Mouse (Mus musculus): Measurements from ENCODE around the gene Abr. TPM values are rescaled to one million over a fixed set of nuclear protein-coding genes. Genes with fewer than 3 reads are reported as not detected.

Gene Abr
- polyA plus RNA-seq, 1 experiment = 81.3 TPM

GRCm38 (mm10) chr11:76571613-76571929 is 50.5 kb downstream of the Abr start:
- no peak overlapping the region for H3ac ChIP-seq (ENCODE audit: control insufficient read depth, insufficient read length)
- no peaks in the 10 kb centered on the region for H3K36me3 ChIP-seq (ENCODE audit: control insufficient read depth, insufficient read depth)
- H3K79me2 ChIP-seq (ENCODE audit: control insufficient read depth, insufficient read depth) = no peaks in the 10 kb centered on the region
- no peak overlapping the region for H3K4me3 ChIP-seq
- H3K4me2 ChIP-seq (ENCODE audit: low read depth) = no peak overlapping the region
- no peaks in the 10 kb centered on the region for H3K27me3 ChIP-seq (ENCODE audit: control insufficient read depth, insufficient read depth, insufficient read length)
- TF ChIP-seq POLR2A (IDR thresholded peaks at IDR 0.05; ENCODE audit: insufficient read length, low read depth) (no peak), MAX (IDR thresholded peaks at IDR 0.05; ENCODE audit: low read depth) (no peak), REST (IDR thresholded peaks at IDR 0.05; ENCODE audit: insufficient read depth, insufficient read length) (no peak), E2F4 (IDR thresholded peaks at IDR 0.05; ENCODE audit: insufficient read depth) (no peak), USF1 (IDR thresholded peaks at IDR 0.05; ENCODE audit: low read depth) (no peak), SRF (IDR thresholded peaks at IDR 0.05; ENCODE audit: control insufficient read depth, insufficient read length, low read depth) (no peak), POLR2AphosphoS2 (IDR thresholded peaks at IDR 0.05; ENCODE audit: insufficient read length, low read depth) (no peak), CEBPB (IDR thresholded peaks at IDR 0.05; ENCODE audit: insufficient read depth, poor library complexity, severe bottlenecking) (no peak), MYOD1 (IDR thresholded peaks at IDR 0.05; ENCODE audit: control insufficient read depth in 1 of 3, insufficient read length in 2 of 3, low read depth in 2 of 3) (no peak), TCF3 (IDR thresholded peaks at IDR 0.05; ENCODE audit: insufficient read length, low read depth) (no peak), TCF12 (IDR thresholded peaks at IDR 0.05; ENCODE audit: insufficient read depth, poor library complexity, severe bottlenecking) (no peak), MYOG (IDR thresholded peaks at IDR 0.05; ENCODE audit: control insufficient read depth in 1 of 3, insufficient read depth in 1 of 3, insufficient read length in 2 of 3, low read depth in 2 of 3) (no peak)

DNA sequence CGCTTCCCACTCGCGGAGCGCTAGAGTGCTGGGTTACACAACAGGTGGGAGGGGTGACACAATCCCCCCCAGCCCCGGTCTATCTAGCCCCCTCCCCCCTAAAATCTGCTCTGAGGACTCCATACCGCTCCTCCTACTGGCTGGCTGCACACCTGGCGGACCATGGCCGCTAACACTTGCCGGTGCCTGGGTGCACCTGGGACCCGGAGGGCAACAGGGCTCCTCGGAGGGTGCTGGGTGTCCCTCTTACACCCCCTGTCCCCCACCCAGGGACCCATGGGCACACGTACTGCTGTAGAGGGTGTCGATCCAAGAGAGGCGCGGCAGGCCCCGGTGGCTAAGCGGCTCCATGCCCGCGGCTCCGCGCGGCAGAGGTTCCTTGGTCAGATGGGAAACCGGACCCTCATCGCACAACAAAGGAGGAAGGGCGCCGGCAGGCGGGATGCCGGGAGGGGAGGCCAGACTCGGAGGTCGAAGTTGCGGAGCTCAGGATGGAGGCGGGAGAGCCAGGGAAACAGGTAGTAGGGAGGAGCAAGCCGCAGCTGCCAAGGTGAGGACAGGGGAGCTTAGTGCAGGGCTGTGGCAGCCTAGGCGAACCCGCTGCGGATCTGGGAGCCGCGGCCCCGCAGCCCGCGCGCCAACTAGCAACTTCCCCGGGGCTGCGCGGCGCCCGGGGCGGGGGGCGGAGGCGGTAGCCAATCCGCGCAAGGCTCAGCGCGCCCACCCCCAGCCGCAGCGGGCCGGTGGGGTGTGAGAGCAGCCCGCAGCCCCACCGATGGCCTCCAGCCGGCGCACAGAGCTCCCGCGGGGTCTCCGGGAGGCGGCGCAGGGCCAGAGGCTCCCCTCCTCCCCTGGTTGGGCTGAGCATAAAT is 51.1 kb downstream of the Abr start:
- no peak for TF ChIP-seq MYOG (IDR thresholded peaks at IDR 0.05; ENCODE audit: control insufficient read depth in 1 of 3, insufficient read depth in 1 of 3, insufficient read length in 2 of 3, low read depth in 2 of 3)
- TF ChIP-seq TCF3 (IDR thresholded peaks at IDR 0.05; ENCODE audit: insufficient read length, low read depth) = no peak
- TF ChIP-seq POLR2A (IDR thresholded peaks at IDR 0.05; ENCODE audit: insufficient read length, low read depth) = no peak
- no peak for TF ChIP-seq MYOD1 (IDR thresholded peaks at IDR 0.05; ENCODE audit: control insufficient read depth in 1 of 3, insufficient read length in 2 of 3, low read depth in 2 of 3)
- TF ChIP-seq TCF12 (IDR thresholded peaks at IDR 0.05; ENCODE audit: insufficient read depth, poor library complexity, severe bottlenecking) = no peak
- TF ChIP-seq SRF (IDR thresholded peaks at IDR 0.05; ENCODE audit: control insufficient read depth, insufficient read length, low read depth) = no peak
- TF ChIP-seq REST (IDR thresholded peaks at IDR 0.05; ENCODE audit: insufficient read depth, insufficient read length) = no peak
- TF ChIP-seq E2F4 (IDR thresholded peaks at IDR 0.05; ENCODE audit: insufficient read depth) = no peak
- TF ChIP-seq POLR2AphosphoS2 (IDR thresholded peaks at IDR 0.05; ENCODE audit: insufficient read length, low read depth) = no peak
- no peak for TF ChIP-seq MAX (IDR thresholded peaks at IDR 0.05; ENCODE audit: low read depth)
- H3K79me2 ChIP-seq (ENCODE audit: control insufficient read depth, insufficient read depth) = no peaks in the 10 kb centered on the region
- no peaks in the 10 kb centered on the region for H3K27me3 ChIP-seq (ENCODE audit: control insufficient read depth, insufficient read depth, insufficient read length)
- no peak overlapping the region for H3K4me3 ChIP-seq
- H3K36me3 ChIP-seq (ENCODE audit: control insufficient read depth, insufficient read depth) = no peaks in the 10 kb centered on the region
- H3ac ChIP-seq (ENCODE audit: control insufficient read depth, insufficient read length) = no peak overlapping the region
- H3K4me2 ChIP-seq (ENCODE audit: low read depth) = no peak overlapping the region

- H3K79me2 ChIP-seq (ENCODE audit: control insufficient read depth, insufficient read depth) = no peaks in the 10 kb centered on the region
- no peak overlapping the region for H3K4me2 ChIP-seq (ENCODE audit: low read depth)
- no peak overlapping the region for H3ac ChIP-seq (ENCODE audit: control insufficient read depth, insufficient read length)
- no peaks in the 10 kb centered on the region for H3K27me3 ChIP-seq (ENCODE audit: control insufficient read depth, insufficient read depth, insufficient read length)
- H3K4me3 ChIP-seq = no peak overlapping the region
- TF ChIP-seq POLR2A (IDR thresholded peaks at IDR 0.05; ENCODE audit: insufficient read length, low read depth) (no peak), TCF3 (IDR thresholded peaks at IDR 0.05; ENCODE audit: insufficient read length, low read depth) (no peak), REST (IDR thresholded peaks at IDR 0.05; ENCODE audit: insufficient read depth, insufficient read length) (no peak), MYOG (IDR thresholded peaks at IDR 0.05; ENCODE audit: control insufficient read depth in 1 of 3, insufficient read depth in 1 of 3, insufficient read length in 2 of 3, low read depth in 2 of 3) (no peak), TCF12 (IDR thresholded peaks at IDR 0.05; ENCODE audit: insufficient read depth, poor library complexity, severe bottlenecking) (no peak), MAX (IDR thresholded peaks at IDR 0.05; ENCODE audit: low read depth) (no peak), CEBPB (IDR thresholded peaks at IDR 0.05; ENCODE audit: insufficient read depth, poor library complexity, severe bottlenecking) (no peak), MYOD1 (IDR thresholded peaks at IDR 0.05; ENCODE audit: control insufficient read depth in 1 of 3, insufficient read length in 2 of 3, low read depth in 2 of 3) (no peak), USF1 (IDR thresholded peaks at IDR 0.05; ENCODE audit: low read depth) (no peak), SRF (IDR thresholded peaks at IDR 0.05; ENCODE audit: control insufficient read depth, insufficient read length, low read depth) (no peak), E2F4 (IDR thresholded peaks at IDR 0.05; ENCODE audit: insufficient read depth) (no peak), POLR2AphosphoS2 (IDR thresholded peaks at IDR 0.05; ENCODE audit: insufficient read length, low read depth) (no peak)
- H3K36me3 ChIP-seq (ENCODE audit: control insufficient read depth, insufficient read depth) = no peaks in the 10 kb centered on the region
Observed at GRCm38 (mm10) chr11:76570201-76570731, 51.8 kb downstream of the Abr start.

GRCm38 (mm10) chr11:76569436-76569835 is 52.7 kb downstream of the Abr start:
- no peak overlapping the region for H3K4me2 ChIP-seq (ENCODE audit: low read depth)
- H3K36me3 ChIP-seq (ENCODE audit: control insufficient read depth, insufficient read depth) = no peaks in the 10 kb centered on the region
- TF ChIP-seq POLR2AphosphoS2 (IDR thresholded peaks at IDR 0.05; ENCODE audit: insufficient read length, low read depth) = no peak
- no peak for TF ChIP-seq MYOD1 (IDR thresholded peaks at IDR 0.05; ENCODE audit: control insufficient read depth in 1 of 3, insufficient read length in 2 of 3, low read depth in 2 of 3)
- TF ChIP-seq MAX (IDR thresholded peaks at IDR 0.05; ENCODE audit: low read depth) = no peak
- no peak for TF ChIP-seq SRF (IDR thresholded peaks at IDR 0.05; ENCODE audit: control insufficient read depth, insufficient read length, low read depth)
- no peak for TF ChIP-seq TCF3 (IDR thresholded peaks at IDR 0.05; ENCODE audit: insufficient read length, low read depth)
- no peak for TF ChIP-seq CEBPB (IDR thresholded peaks at IDR 0.05; ENCODE audit: insufficient read depth, poor library complexity, severe bottlenecking)
- TF ChIP-seq REST (IDR thresholded peaks at IDR 0.05; ENCODE audit: insufficient read depth, insufficient read length) = no peak
- no peak for TF ChIP-seq E2F4 (IDR thresholded peaks at IDR 0.05; ENCODE audit: insufficient read depth)
- no peak for TF ChIP-seq USF1 (IDR thresholded peaks at IDR 0.05; ENCODE audit: low read depth)
- TF ChIP-seq TCF12 (IDR thresholded peaks at IDR 0.05; ENCODE audit: insufficient read depth, poor library complexity, severe bottlenecking) = no peak
- TF ChIP-seq POLR2A (IDR thresholded peaks at IDR 0.05; ENCODE audit: insufficient read length, low read depth) = no peak
- TF ChIP-seq MYOG (IDR thresholded peaks at IDR 0.05; ENCODE audit: control insufficient read depth in 1 of 3, insufficient read depth in 1 of 3, insufficient read length in 2 of 3, low read depth in 2 of 3) = no peak
- H3ac ChIP-seq (ENCODE audit: control insufficient read depth, insufficient read length) = no peak overlapping the region
- H3K27me3 ChIP-seq (ENCODE audit: control insufficient read depth, insufficient read depth, insufficient read length) = no peaks in the 10 kb centered on the region
- no peaks in the 10 kb centered on the region for H3K79me2 ChIP-seq (ENCODE audit: control insufficient read depth, insufficient read depth)
- H3K4me3 ChIP-seq = no peak overlapping the region
